Mouse (Mus musculus): ENCODE data around the gene Gng13.

GRCm38 (mm10) chr17:25756378-25757242, 39.6 kb downstream of the Gng13 start:
- TF ChIP-seq CTCF (IDR thresholded peaks at IDR 0.05; ENCODE audit: borderline replicate concordance, extremely low read depth, insufficient read depth, insufficient read length), result no peak
- no peak for TF ChIP-seq POLR2A (IDR thresholded peaks at IDR 0.05; ENCODE audit: borderline replicate concordance, extremely low read depth, insufficient read depth, insufficient read length, poor library complexity, severe bottlenecking)

All from brain, embryonic 14.5 days (tissue).